Mouse (Mus musculus) liver, embryonic 16.5 days (tissue): ENCODE results near the gene Cx3cr1. TPM values are rescaled to one million over a fixed set of nuclear protein-coding genes. Genes with fewer than 3 reads are reported as not detected.
A peak's percentile ranks its signal among the peaks of the same experiment; 100 is the strongest.

Experiments
- ATAC-seq: fragments of 200-750 bp; cut with Nextera tagmentation; 2 replicates; pipeline ENCODE4 v1.8.0; 2017; ENCODE audit warnings: low read depth, mild to moderate bottlenecking, moderate number of reproducible peaks, moderate library complexity
- H3K27ac ChIP-seq: fragments of 300-500 bp; sonication (generic); 2 replicates; pipeline ENCODE4 v1.5.1; 2014; ENCODE audit warnings: mild to moderate bottlenecking, low read length
- H3K27me3 ChIP-seq: fragments of 300-500 bp; sonication (generic); 2 replicates; pipeline ENCODE4 v1.6.1; 2014; ENCODE audit warnings: low read depth, low read length, mixed read lengths; ENCODE audit not compliant: control insufficient read depth, insufficient read depth
- H3K36me3 ChIP-seq: fragments of 300-500 bp; sonication (generic); 2 replicates; pipeline ENCODE4 v1.6.1; 2014; ENCODE audit warnings: mild to moderate bottlenecking; ENCODE audit not compliant: control insufficient read depth, insufficient read depth
- H3K4me1 ChIP-seq: fragments of 300-500 bp; sonication (generic); 2 replicates; pipeline ENCODE4 v1.6.1; 2014; ENCODE audit warnings: low read depth, low read length, mixed read lengths; ENCODE audit not compliant: control insufficient read depth
- H3K4me2 ChIP-seq: fragments of 300-500 bp; sonication (generic); 2 replicates; pipeline ENCODE4 v1.6.1; 2014; ENCODE audit warnings: low read depth, low read length, mixed read lengths
- H3K4me3 ChIP-seq: fragments of 300-500 bp; sonication (generic); 2 replicates; pipeline ENCODE4 v1.5.1; 2014; ENCODE audit warnings: low read depth, mild to moderate bottlenecking, low read length
- H3K9ac ChIP-seq: fragments of 300-500 bp; sonication (generic); 2 replicates; pipeline ENCODE4 v1.6.1; 2014; ENCODE audit warnings: low read depth, low read length
- H3K9me3 ChIP-seq: fragments of 300-500 bp; sonication (generic); replicated peaks from 2 replicates; pipeline ENCODE4 v1.6.1; 2016; ENCODE audit warnings: low read length; ENCODE audit not compliant: control insufficient read depth
- WGBS: fragments of 180-500 bp; shearing (Covaris S2); extraction: QIAGEN DNeasy Blood & Tissue Kit; methylation state at CpG from one replicate; pipeline ENCODE4 v1.1.7; 2014; ENCODE audit not compliant: insufficient replicate concordance; 5-methylcytosine and 5-hydroxymethylcytosine counted together
- polyA plus RNA-seq: library from polyadenylated mRNA; unstranded; fragments of >200 nt; fragmentation: Nextera tagmentation; extraction: Ambion mirVana; gene quantifications from 2 replicates; pipeline ENCODE4 v1.2.1, GENCODE M21; 2015

Gene Cx3cr1
- polyA plus RNA-seq, 1 experiment from 2014 or later = 3.2 TPM

- peaks cover 22% of the 10 kb centered on the region for H3K4me1 ChIP-seq
- peak; percentile 82 for ATAC-seq
- H3K4me3 ChIP-seq = peak overlapping the region; percentile 95
- H3K27me3 ChIP-seq = no peaks in the 10 kb centered on the region
- H3K27ac ChIP-seq = peak overlapping the region; percentile 86
- H3K36me3 ChIP-seq = no peaks in the 10 kb centered on the region
- peak overlapping the region; percentile 86 for H3K9ac ChIP-seq
- peak overlapping the region; percentile 94 for H3K4me2 ChIP-seq
- no peaks in the 10 kb centered on the region; the same call in 1 of the 2 replicates for H3K9me3 ChIP-seq
- WGBS = under 1% methylated on average over 61 of the region's 71 CpGs
Measured at GRCm38 (mm10) chr9:119895040-119895721, 174.5 kb downstream of the Cx3cr1 start.

- H3K27me3 ChIP-seq = no peaks in the 10 kb centered on the region
- peak within 1 kb of the TSS; percentile 95 for H3K4me3 ChIP-seq
- H3K9ac ChIP-seq = peak within 1 kb of the TSS; percentile 86
- no peaks in the 10 kb centered on the region; the same call in 1 of the 2 replicates for H3K9me3 ChIP-seq
- peak; percentile 99 for ATAC-seq
- WGBS = 2% methylated on average over 34 of the region's 34 CpGs
- peak within 1 kb of the TSS; percentile 94 for H3K4me2 ChIP-seq
- H3K36me3 ChIP-seq = no peaks in the 10 kb centered on the region
- peaks cover 22% of the 10 kb centered on the region for H3K4me1 ChIP-seq
- H3K27ac ChIP-seq = peak within 1 kb of the TSS; percentile 86
Measured at GRCm38 (mm10) chr9:119894339-119895009, 175.2 kb downstream of the Cx3cr1 start, which contains the start of gene Wdr48. Wdr48 (plus strand) TSS chr9:119894878.

GRCm38 (mm10) chr9:119893881-119894280 lies 175.8 kb downstream of the Cx3cr1 start:
- Histone ChIP-seq H3K36me3 (no peaks in the 10 kb centered on the region), H3K4me1 (peaks cover 22% of the 10 kb centered on the region), H3K9ac (no peak overlapping the region; the same call in 1 of the 2 replicates), H3K9me3 (no peaks in the 10 kb centered on the region; the same call in 1 of the 2 replicates), H3K27ac (no peak overlapping the region), H3K4me3 (no peak overlapping the region), H3K27me3 (no peaks in the 10 kb centered on the region), H3K4me2 (peak overlapping the region; percentile 81; the same call in 1 of the 2 replicates)
- ATAC-seq = no peak
- 86% methylated on average over 5 of the region's 5 CpGs for WGBS

GRCm38 (mm10) chr9:119890692-119891091 lies 179.0 kb downstream of the Cx3cr1 start:
- H3K36me3 ChIP-seq = no peaks in the 10 kb centered on the region
- H3K4me3 ChIP-seq = no peak overlapping the region
- 41% methylated on average over 2 of the region's 2 CpGs for WGBS
- H3K27me3 ChIP-seq = no peaks in the 10 kb centered on the region
- no peak overlapping the region for H3K4me2 ChIP-seq
- H3K27ac ChIP-seq = no peak overlapping the region
- ATAC-seq = no peak
- no peaks in the 10 kb centered on the region; the same call in 1 of the 2 replicates for H3K9me3 ChIP-seq
- H3K4me1 ChIP-seq = peaks cover 11% of the 10 kb centered on the region
- no peak overlapping the region for H3K9ac ChIP-seq

- no peak for ATAC-seq
- H3K36me3 ChIP-seq = no peaks in the 10 kb centered on the region
- H3K4me2 ChIP-seq = no peak overlapping the region
- WGBS = 71% methylated on average over 9 of the region's 9 CpGs
- no peak overlapping the region for H3K27ac ChIP-seq
- H3K4me3 ChIP-seq = no peak overlapping the region
- H3K27me3 ChIP-seq = no peaks in the 10 kb centered on the region
- H3K9ac ChIP-seq = no peak overlapping the region
- peaks cover 6% of the 10 kb centered on the region for H3K4me1 ChIP-seq
- H3K9me3 ChIP-seq = no peaks in the 10 kb centered on the region; the same call in 1 of the 2 replicates
Measured at GRCm38 (mm10) chr9:119889446-119889845, 180.2 kb downstream of the Cx3cr1 start.

- no peaks in the 10 kb centered on the region for H3K27me3 ChIP-seq
- WGBS = 64% methylated on average over 2 of the region's 2 CpGs
- H3K9me3 ChIP-seq = no peaks in the 10 kb centered on the region; the same call in 1 of the 2 replicates
- H3K9ac ChIP-seq = no peak overlapping the region
- no peak overlapping the region for H3K4me3 ChIP-seq
- no peaks in the 10 kb centered on the region for H3K4me1 ChIP-seq
- H3K4me2 ChIP-seq = no peak overlapping the region
- ATAC-seq = no peak
- H3K36me3 ChIP-seq = no peaks in the 10 kb centered on the region
- H3K27ac ChIP-seq = no peak overlapping the region
Measured at GRCm38 (mm10) chr9:119888843-119889246, 180.8 kb downstream of the Cx3cr1 start.

GRCm38 (mm10) chr9:119887144-119887901 lies 182.4 kb downstream of the Cx3cr1 start:
- H3K4me3 ChIP-seq = no peak overlapping the region
- no peak overlapping the region for H3K9ac ChIP-seq
- H3K9me3 ChIP-seq = no peaks in the 10 kb centered on the region; the same call in 1 of the 2 replicates
- H3K4me1 ChIP-seq = no peaks in the 10 kb centered on the region
- H3K36me3 ChIP-seq = no peaks in the 10 kb centered on the region
- no peak for ATAC-seq
- no peaks in the 10 kb centered on the region for H3K27me3 ChIP-seq
- 55% methylated on average over 4 of the region's 4 CpGs for WGBS
- no peak overlapping the region for H3K27ac ChIP-seq
- no peak overlapping the region for H3K4me2 ChIP-seq

GRCm38 (mm10) chr9:119854170-119854569 lies 215.5 kb downstream of the Cx3cr1 start:
- no peak overlapping the region for H3K9ac ChIP-seq
- no peak overlapping the region for H3K27ac ChIP-seq
- no peaks in the 10 kb centered on the region for H3K9me3 ChIP-seq
- H3K4me1 ChIP-seq = no peaks in the 10 kb centered on the region
- H3K27me3 ChIP-seq = no peaks in the 10 kb centered on the region
- 56% methylated on average over 8 of the region's 8 CpGs for WGBS
- peak; percentile 24; the same call in 1 of the 2 replicates for ATAC-seq
- no peaks in the 10 kb centered on the region for H3K36me3 ChIP-seq
- no peak overlapping the region for H3K4me3 ChIP-seq
- no peak overlapping the region for H3K4me2 ChIP-seq
